Mouse (Mus musculus) left cerebral cortex, adult 18-20 months (tissue): ENCODE measurements around the gene Hyal1. TPM values are rescaled to one million over a fixed set of nuclear protein-coding genes. Genes with fewer than 3 reads are reported as not detected.

Experiments used
- DNase-seq, 2 experiments: peaks; one replicate each; pipeline ENCODE4 v3.0.0; 2021 to 2022; ENCODE audit warnings: low spot score in 2 of 2, mixed read lengths in 1 of 2
- total RNA-seq, 2 experiments: library from RNA; stranded (reverse); gene quantifications; 2 replicates each; pipeline ENCODE4 v1.2.3; 2021

Gene Hyal1
- total RNA-seq, 2 experiments from 2014 or later: 6.3 to 7.2 TPM

DNA sequence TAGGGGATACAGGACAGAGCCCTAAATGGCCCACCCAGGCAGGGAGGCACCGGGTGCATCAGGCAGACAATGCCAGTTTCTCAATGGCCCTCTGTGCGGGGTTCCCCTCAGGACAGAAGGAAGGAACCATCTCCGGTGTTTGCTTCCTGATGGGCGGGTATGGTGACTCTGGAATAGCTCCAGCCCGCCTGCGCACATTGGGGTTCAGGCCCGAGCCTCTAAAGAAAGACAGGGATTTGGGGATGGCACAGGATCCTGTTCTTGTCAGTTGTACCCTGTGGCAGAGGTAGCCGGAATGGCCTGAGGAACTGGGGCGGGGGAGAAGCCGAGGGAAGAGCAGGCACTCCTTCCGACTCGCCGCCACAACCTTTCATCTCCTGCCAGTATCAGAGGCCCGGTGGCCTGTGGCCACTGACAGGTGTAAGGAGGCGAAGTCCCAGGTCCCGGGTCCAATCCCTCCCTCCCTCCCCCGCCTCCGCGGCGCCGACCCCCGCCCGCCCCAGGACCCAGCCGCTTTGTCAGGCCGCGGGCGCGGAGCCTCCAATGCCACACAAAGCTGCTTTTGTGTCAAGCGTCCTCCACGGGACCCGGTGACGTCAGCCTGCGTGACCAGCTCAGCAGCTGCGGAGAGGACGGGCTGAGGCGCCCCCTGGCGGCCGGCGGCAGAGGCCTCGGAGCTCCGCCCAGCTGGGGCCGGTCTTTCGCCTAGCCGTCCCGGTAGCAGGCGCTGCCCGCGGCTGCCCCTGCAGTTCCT lies 35.6 kb downstream of the Hyal1 start:
- DNase-seq: peak; percentile 99 to 100

DNA sequence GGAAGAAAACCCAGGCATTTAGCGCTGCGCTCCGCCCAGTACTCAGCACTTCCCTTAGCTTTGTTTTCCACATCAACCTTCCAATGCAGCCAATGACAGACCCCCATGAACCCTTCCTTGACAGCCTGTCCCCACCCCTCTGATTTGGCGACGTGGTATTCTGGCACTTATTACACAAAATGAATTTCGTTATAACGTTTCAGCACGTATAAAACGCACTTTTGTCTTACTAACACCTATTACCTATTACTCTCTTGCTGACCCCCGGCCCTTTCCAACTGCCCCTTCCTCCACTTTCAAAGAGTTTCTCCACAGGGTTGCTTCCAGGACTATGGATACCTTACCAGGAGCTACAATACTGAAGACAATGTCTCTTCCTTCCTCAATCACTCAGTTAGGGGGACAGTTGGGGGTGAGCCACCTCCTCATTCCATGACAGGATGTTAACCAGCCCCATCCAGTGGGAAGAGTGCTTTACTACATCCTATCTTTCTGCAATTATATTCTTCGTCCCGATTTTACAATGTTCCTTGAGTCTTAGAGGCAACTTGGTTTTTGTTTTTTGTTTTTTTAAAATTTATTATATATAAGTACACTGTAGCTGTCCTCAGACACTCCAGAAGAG lies 36.3 kb downstream of the Hyal1 start:
- DNase-seq: no peak

DNA sequence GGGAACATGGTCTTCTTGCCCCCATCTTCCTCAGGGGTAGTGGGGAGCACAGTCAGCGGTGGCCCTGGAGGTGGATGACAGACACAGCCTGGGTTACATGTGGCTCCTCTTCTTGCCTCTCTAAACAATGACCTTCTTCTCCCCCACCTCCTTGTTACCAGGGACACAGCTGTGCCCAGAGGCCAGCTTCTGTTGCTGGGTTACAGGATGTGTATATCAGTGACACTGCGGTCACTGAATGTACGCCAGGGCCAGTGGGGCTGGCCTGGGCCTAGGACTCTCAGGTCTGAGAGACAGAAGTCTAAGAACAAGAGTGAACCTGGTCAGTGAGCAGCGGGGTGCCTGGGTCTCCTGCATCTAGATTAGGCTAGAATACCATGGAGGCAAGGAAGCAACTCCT lies 38.3 kb downstream of the Hyal1 start:
- DNase-seq: no peak

DNA sequence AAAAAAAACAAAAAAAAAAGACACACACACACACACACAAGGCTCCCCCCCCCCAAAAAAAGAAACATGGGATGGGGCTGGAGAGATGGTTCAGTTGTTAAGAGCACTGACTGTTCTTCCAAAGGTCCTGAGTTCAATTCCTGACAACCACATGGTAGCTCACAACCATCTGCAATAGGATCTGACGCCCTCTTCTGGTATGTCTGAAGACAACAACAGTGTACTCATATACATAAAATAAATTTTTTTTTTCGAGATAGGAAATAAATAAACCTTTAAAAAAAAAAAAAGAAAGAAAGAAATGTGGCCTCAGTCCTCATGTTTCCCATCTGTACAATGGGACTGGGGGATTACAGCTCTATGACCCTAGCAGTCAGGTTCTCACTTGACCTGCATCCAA lies 40.7 kb downstream of the Hyal1 start:
- DNase-seq: no peak

DNA sequence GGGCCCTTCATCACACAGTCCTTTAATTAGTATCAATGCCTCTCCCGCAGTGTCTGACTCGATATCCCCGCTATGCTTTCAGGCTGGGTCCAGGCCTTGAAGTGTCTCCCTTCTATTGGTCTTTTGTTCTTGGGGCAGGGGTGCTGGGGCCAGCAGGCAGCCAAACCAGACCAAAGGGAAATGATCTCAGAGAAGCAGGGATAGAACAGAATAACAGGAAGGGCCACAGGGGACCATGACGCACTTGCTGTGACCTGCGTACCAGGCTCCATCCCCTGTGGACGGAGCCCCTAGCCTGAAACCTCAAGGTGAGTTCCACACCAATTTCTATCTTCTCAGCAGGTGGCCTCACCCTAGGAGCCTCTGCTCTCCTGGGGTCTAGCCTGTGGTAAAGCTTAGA lies 41.4 kb downstream of the Hyal1 start:
- no peak for DNase-seq

DNA sequence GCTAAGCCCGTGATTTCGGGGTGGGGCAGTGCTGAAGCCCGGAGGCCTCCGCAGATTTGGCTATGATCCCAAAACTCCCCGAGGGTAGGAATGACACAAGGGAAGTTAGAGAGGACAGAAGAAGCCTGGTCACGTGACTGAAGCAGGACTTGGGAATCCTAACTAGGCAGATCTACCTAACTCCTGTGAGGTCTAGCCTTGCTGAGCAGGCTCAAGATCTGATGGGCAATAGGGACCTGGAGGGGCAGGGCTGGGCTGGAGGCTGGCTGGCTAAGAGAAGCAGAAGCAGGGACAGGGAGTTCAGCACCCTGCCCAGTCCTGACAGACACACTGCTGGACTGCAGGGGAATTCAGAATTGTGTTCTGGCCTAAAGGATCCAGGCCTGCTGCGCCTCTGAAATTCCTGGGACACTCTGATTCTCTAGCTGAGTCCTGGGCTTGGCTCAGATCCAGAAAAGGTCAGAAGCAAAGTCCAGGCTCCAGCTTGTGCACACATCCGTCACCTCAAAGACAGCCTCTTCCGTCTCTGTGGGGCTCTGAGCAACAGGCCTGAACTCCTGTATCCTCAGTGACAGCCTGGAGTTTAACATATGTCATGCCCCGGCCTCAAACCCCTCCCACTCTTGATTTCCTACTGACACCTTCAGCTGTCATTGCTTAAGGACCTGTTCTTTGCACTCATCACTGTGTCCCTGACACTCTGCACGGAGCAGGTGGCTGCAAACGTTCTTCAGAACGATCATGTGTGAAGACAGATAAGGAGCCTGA lies 42.2 kb downstream of the Hyal1 start:
- DNase-seq: no peak

DNA sequence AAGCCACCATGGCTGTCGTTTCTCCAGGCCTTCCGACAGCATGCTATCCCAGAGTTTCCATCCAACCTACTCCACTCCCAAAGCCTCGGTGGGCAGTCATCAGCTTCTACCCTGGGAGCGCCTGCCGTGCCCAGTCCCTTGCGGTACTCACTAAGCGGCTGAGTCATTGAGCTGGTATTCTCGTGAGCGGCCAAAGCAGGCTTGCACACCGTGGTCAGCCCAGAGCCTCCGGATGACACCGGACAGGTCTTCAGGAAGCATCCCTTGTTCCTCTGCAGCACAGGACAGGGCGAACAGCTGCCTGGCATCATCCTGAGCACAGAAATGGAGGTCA lies 42.8 kb downstream of the Hyal1 start:
- no peak for DNase-seq

DNA sequence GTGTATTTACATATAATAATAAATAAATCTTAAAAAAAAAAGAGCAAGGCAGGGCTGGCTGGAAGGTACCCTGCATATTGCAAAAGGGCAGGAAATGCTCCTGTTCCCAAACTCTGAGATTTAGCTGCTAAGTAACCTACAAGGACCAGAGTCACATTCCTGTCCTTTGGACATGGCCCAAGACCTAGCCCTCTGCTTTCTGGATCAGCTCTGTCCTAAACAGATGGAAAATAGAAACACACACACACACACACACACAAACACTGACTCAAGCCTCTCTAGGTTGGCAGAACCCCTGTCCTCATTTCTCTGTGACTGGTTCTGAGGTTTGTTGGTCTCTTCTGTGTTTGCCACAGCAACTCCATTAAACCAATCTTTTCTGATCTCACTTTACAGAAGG lies 44.2 kb downstream of the Hyal1 start:
- no peak for DNase-seq

DNA sequence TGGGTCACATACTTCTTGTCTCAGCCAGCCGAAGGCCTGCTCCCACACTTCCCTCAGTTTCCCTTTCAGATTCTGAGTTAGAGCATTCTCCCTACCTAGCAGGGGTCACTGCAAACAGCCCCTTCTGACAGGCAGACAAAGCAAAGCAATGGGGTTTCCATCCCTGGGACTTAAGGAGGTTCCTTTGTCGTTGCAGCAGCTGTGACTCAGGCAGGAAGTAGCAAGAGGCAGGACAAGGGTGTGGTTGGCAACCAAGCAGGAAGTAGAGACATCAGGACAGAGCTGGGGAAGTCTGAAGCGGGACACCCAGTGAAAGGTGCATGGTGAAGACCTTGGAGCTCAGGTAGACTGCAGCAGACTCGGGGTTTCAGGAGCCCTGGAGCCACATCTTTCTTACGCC lies 47.8 kb downstream of the Hyal1 start:
- DNase-seq: no peak

DNA sequence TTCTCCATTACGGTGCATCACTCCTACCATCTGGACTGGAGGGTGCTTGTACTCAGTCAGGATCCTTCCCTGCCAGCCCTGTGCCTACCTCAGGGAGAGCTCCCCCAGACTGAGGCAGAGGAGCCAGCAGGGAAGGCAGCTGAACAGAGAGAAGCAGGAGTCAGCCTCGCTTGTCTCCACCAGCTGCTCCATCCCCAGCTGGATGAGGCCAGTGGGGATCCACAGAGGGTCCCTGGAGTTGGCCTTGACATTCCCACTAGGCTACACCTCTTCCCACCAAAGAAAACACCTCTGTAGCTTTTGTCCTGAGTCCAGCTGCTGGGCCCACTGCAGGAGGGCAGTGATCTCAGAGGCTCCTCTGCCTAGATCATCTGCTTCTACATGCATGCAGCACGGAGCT lies 48.2 kb downstream of the Hyal1 start:
- DNase-seq: no peak

DNA sequence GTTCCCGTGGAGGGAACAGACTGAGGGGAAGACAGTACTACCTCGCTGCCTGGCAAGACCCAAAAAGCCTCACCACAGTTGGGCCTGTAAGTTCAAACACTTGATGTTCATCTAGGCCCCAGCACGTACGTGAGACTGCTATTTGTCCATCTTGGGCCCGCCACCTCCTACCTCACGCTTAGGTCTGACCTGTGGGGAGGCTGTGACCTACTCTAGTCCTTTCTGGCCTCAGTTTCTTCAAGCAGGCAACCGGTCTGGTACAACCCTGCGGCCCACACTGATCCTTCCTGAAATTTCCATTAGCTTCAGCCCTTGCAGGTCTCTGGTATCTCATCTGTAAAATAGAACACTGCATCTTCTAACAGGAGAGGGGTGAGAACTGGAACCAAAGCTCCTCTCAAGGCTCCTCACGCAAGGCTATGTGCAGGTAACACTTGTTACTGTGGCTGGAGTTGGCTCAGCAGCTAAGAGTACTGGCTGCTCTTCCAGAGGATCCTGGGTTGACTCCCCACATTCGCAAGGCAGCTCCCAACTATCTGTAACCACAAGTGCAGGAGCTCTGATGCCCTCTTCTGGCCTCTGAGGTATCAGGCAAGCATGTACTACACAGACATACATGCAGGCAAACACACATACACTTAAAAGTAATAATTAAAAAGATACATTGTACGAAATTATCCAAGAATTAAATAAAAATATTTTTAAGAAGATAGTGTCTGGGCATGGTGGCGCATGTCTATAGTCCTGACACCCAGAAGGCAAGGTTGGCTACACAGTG lies 48.8 kb downstream of the Hyal1 start:
- no peak for DNase-seq

DNA sequence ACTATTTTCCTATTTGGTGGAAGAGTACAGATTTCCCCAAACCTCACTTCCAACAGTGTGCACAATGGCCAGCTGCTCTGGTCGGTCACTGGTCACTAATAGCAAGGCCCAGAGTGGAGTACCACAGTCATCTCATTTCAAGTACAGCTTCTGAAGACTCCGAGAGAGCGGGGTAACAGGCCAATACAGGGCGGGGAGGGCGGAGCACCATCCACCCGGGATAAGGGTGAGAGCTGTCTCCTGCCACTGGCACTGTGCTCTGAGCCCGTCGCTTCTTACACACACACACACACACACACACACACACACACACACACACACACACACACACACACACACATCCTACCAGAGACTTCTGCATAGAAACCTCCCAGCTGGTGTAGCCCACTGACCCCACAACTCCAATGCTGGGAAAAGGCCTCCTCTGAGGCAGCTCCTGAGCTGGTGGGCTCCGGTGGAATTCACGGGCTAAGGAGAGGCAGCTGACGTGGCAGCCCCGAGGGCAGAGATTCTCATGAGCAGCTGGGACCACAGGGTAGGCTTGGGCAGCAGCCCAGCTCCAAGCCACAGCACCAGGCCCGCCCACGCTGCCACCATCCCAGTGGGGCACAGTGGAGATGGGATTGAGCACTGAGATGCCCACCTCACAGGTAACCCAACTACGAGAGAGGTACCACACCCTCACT lies 49.6 kb downstream of the Hyal1 start:
- no peak for DNase-seq

DNA sequence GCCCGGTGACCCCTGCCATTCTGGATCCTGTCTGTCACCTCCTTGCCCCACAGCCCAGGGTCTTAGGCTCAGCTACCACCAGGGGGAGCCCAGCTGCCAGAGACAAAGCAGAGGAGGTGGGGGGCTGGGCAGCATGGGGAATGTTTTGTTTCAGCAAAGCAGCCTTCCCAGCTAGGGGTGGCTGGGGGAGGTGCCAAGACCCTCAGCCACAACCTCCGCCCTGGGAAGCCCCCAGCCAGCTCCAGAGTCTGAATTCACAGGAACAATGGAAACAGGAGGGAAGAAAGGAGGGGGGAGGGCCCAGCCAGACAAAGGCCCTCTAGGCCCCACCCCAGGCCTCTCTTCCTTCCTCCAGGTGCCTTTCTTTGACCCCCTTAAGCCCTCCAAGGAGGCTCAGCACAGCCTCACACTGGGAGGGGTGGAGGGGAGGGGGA lies 50.1 kb downstream of the Hyal1 start:
- DNase-seq: peak; percentile 69 to 79

DNA sequence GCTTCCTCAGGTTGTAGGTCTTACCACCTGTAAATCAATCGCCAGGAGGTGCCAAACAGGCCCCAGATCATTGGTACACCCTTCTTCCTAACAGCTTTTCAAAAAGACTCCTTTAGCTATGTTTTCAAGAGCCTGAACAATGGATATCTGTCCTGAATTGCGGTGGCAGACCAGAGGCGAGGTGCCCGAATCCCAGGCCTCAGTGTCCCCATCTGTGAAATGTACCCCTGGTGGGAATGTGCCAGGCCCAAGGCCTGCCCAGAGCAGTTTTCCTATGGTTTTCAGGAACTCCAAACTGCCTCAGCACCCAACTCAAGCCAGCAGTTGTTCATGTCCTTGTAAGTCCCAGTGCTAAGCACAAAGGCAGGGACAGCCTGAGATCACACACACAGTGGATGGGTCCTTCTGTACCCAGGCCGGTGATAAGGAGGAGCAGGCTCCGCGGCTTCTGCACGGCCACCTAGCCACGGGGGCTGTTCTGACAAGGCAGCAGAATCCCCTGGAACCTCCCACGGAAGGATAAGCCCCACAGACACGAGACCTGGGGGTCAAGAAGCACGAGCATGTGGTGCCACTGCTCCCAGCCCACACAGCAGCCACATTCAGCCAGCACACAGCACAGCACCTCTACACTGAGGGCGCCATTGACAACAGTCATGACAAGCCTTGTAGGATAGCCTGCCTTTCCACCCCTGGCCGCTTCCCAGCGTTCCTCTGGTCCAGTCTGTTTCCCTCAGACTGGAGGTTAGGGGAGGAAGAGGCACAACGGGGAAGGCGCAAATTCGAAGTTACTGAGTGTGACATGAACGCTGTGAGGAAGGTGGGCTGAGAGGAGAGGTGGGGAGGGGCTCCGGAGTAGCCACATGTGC lies 50.9 kb downstream of the Hyal1 start:
- no peak for DNase-seq

DNA sequence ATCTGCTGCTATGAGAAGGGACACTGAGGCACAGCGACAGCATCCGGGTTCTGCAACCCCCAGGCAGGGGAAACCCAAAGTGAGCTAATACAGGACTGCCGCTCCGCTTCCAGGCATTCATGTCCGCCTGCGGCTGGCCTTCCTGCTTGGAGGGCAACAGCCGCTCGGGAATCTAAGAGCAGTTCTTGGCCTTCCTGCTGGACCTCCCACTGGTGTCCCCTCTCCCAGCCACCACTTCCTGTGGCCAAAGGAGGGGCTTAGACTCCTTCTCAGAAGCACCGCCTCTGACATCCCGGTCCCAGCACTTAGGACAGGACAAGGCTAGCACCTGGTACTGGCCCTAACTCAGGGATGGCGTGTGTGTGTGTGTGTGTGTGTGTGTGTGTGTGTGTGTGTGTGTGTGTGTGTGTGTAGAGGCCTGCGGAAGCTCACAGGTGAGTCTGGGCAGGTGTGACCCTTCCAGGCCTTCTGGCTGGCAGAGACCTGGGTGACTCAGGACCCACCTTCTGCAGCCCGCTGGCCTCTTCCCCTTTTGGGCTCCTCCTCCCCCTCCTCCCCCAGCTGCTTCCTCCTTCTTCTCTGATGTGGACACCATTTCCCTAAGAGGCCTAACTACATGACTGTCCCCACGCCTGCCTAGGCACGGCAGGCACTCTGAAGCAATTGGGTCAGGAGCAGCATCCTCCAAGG lies 52.1 kb downstream of the Hyal1 start:
- DNase-seq: no peak

DNA sequence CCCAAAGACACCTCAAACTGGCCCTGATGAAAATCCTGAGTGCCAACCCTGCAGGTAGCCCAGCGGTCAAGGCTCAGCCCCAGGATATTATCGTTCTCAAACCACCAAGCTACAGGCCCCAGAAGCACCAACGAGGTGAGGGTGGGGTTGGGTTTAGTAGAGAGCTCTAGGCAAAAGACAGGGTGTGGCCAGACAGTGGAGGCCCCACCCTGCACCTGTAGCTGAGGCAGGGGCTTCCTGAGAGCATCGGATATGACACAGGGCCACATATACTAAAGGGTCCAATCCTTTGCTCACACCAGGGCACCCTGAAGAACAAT lies 52.6 kb downstream of the Hyal1 start:
- no peak for DNase-seq

DNA sequence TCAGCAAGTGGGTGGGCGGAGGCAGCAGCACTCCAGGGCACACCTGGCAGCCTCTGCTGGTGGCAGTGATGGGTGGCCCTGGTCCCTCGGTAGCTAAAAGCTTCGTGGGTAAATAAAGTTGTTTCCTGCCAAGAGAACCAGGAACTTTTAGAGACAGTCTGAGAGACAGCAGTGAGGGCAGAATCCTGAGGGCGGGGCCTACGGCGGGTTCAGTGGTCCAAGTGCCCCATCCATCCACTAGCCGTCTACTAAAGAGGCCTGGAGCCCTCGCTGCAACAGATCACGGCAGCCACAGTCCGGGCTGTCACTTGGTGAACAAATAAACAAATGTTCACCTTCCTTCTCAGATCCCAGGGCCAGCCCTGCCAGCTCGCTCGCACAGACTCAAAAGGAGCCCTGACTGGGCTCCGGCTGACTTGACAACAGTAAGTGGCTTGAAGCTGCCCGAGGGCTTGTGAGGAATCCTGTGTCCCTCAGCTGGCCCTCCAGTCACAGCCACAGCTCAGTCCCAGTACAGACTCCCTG lies 53.2 kb downstream of the Hyal1 start:
- no peak for DNase-seq

DNA sequence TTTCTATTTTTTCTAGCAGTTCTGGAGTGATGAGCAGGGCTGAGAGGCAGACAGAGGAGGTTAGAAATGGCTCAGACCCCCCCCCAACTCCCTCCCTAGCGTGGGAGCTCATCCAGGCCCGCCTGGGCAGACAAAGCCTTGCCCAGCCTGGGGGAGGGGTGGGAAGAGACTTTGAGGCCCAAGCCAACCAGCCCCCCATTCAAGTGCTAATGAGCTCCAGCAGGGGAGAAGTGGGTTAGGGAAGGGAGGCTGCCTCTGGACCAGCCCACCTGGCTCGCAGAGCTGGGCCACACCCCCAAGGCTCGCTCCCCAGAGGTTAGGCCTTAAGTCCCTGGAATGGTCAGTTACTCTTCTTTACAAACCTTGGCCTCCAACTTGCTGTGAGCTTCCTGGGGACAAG lies 53.8 kb downstream of the Hyal1 start:
- peak in 1 of 2 experiments; percentile 33 for DNase-seq
